Mouse (Mus musculus) cerebellum, adult 2 months (tissue): ENCODE results near the gene Cidec. TPM values are rescaled to one million over a fixed set of nuclear protein-coding genes. Genes with fewer than 3 reads are reported as not detected.

Source experiments
- DNase-seq, 2 experiments: peaks; one replicate each; pipeline ENCODE4 v3.0.0; 2021
- H3K27ac ChIP-seq: fragments of 200-500 bp; 2 replicates; pipeline ENCODE4 v1.5.1; 2012; ENCODE audit warnings: low read length, control low read depth, inconsistent platforms; ENCODE audit not compliant: insufficient read depth
- H3K27me3 ChIP-seq: fragments of 200-500 bp; 2 replicates; pipeline ENCODE4 v1.6.1; 2012; ENCODE audit warnings: inconsistent platforms, mild to moderate bottlenecking, low read length, moderate library complexity; ENCODE audit not compliant: control insufficient read depth, insufficient read depth
- H3K4me1 ChIP-seq: fragments of 200-500 bp; 2 replicates; pipeline ENCODE4 v1.6.1; 2011; ENCODE audit warnings: low read length; ENCODE audit not compliant: control insufficient read depth, insufficient read depth
- H3K4me3 ChIP-seq: fragments of 200-500 bp; replicated peaks from 2 replicates; pipeline ENCODE3; 2011; ENCODE audit warnings: mild to moderate bottlenecking, low read depth, low read length, control low read depth; ENCODE audit not compliant: insufficient read depth
- CTCF ChIP-seq: fragments of 200-500 bp; IDR thresholded peaks from 2 replicates; pipeline ENCODE4 v1.5.1; 2011; ENCODE audit warnings: low read depth, mild to moderate bottlenecking, control low read depth, low read length, moderate library complexity, borderline replicate concordance; ENCODE audit not compliant: insufficient read depth
- POLR2A ChIP-seq: fragments of 200-500 bp; IDR thresholded peaks from 2 replicates; pipeline ENCODE4 v1.6.1; 2011; ENCODE audit warnings: low read length, control low read depth, borderline replicate concordance; ENCODE audit not compliant: insufficient read depth
- WGBS: fragments of 180-500 bp; shearing (Covaris S2); methylation state at CpG from one replicate; pipeline ENCODE4 v1.1.7; 2018; 5-methylcytosine and 5-hydroxymethylcytosine counted together
- polyA plus RNA-seq: library from polyadenylated mRNA; depleted of rRNA; stranded (reverse); fragments of >200 nt; gene quantifications from 2 replicates; pipeline ENCODE4 v1.2.3, GENCODE M21; 2012

Cidec gene
- polyA plus RNA-seq, 1 experiment, result 0.10 TPM

- Histone ChIP-seq H3K27me3 (no peaks in the 10 kb centered on the region), H3K4me1 (peaks cover 12% of the 10 kb centered on the region; the same call in 1 of the 2 replicates), H3K27ac (no peak overlapping the region), H3K4me3 (no peak overlapping the region)
- DNase-seq, result no peak
- TF ChIP-seq CTCF, result no peak
- no peak for TF ChIP-seq POLR2A
- WGBS, result 86% methylated on average over 6 of the region's 6 CpGs
These were observed 38.2 kb upstream of the Cidec start for GRCm38 (mm10) chr6:113473715-113474114.

- no peak for TF ChIP-seq CTCF
- no peak for TF ChIP-seq POLR2A
- DNase-seq, result no peak
- Histone ChIP-seq H3K4me3 (no peak overlapping the region), H3K27me3 (no peaks in the 10 kb centered on the region), H3K4me1 (peaks cover 12% of the 10 kb centered on the region; the same call in 1 of the 2 replicates), H3K27ac (no peak overlapping the region)
- 93% methylated on average over 2 of the region's 2 CpGs for WGBS
These were observed 37.7 kb upstream of the Cidec start for GRCm38 (mm10) chr6:113473246-113473645.

- H3K27ac ChIP-seq, result no peak overlapping the region
- 86% methylated on average over 10 of the region's 10 CpGs for WGBS
These were observed 36.5 kb upstream of the Cidec start for GRCm38 (mm10) chr6:113472061-113472460.

GRCm38 (mm10) chr6:113471297-113471936, 35.9 kb upstream of the Cidec start, which contains the start of gene Il17rc:
Gene Il17rc, plus strand, starts transcription at chr6:113471427.
- TF ChIP-seq CTCF, result no peak
- no peak for TF ChIP-seq POLR2A
- H3K27ac ChIP-seq, result no peak within 1 kb of the TSS
- 18% methylated on average over 11 of the region's 12 CpGs for WGBS
- H3K4me1 ChIP-seq, result peaks cover 12% of the 10 kb centered on the region; the same call in 1 of the 2 replicates
- H3K4me3 ChIP-seq, result no peak within 1 kb of the TSS
- no peaks in the 10 kb centered on the region for H3K27me3 ChIP-seq
- peak in 1 of 2 experiments; percentile 30 for DNase-seq

More at GRCm38 (mm10) chr6:113472061-113472460, 36.5 kb upstream of the Cidec start:
- Histone ChIP-seq H3K4me1 (peaks cover 12% of the 10 kb centered on the region; the same call in 1 of the 2 replicates), H3K27me3 (no peaks in the 10 kb centered on the region), H3K4me3 (no peak overlapping the region)
- DNase-seq, result no peak
- TF ChIP-seq POLR2A (no peak), CTCF (no peak)

GRCm38 (mm10) chr6:113469432-113469831, 33.9 kb upstream of the Cidec start:
- TF ChIP-seq POLR2A, result peak; percentile 45; the same call in 1 of the 2 replicates
- TF ChIP-seq CTCF, result peak; percentile 81
- Histone ChIP-seq H3K27me3 (no peaks in the 10 kb centered on the region), H3K27ac (no peak overlapping the region), H3K4me1 (peaks cover 12% of the 10 kb centered on the region; the same call in 1 of the 2 replicates), H3K4me3 (peak overlapping the region; percentile 47)
- DNase-seq, result peak; percentile 77 to 84
- WGBS, result 2% methylated on average over 31 of the region's 31 CpGs

- TF ChIP-seq POLR2A, result no peak
- TF ChIP-seq CTCF, result peak; percentile 80
- Histone ChIP-seq H3K4me3 (peak overlapping the region; percentile 47), H3K27me3 (no peaks in the 10 kb centered on the region), H3K4me1 (peaks cover 12% of the 10 kb centered on the region; the same call in 1 of the 2 replicates), H3K27ac (no peak overlapping the region)
- 13% methylated on average over 9 of the region's 9 CpGs for WGBS
- DNase-seq, result peak; percentile 75 to 80
These were observed 33.5 kb upstream of the Cidec start for GRCm38 (mm10) chr6:113469021-113469420.

GRCm38 (mm10) chr6:113468512-113468911, 33.0 kb upstream of the Cidec start:
- TF ChIP-seq POLR2A, result no peak
- TF ChIP-seq CTCF, result no peak
- H3K4me1 ChIP-seq, result peaks cover 12% of the 10 kb centered on the region; the same call in 1 of the 2 replicates
- DNase-seq, result no peak
- no peak overlapping the region for H3K4me3 ChIP-seq
- H3K27me3 ChIP-seq, result no peaks in the 10 kb centered on the region
- WGBS, result 84% methylated on average over 3 of the region's 3 CpGs
- no peak overlapping the region for H3K27ac ChIP-seq

- 0 out of 2 replicates have a peak, but pooled peaks cover under 1% of the 10 kb centered on the region for H3K4me1 ChIP-seq
- H3K27ac ChIP-seq, result no peak overlapping the region
- DNase-seq, result peak in 1 of 2 experiments; percentile 24
- WGBS, result 20% methylated on average over 5 of the region's 5 CpGs
- H3K4me3 ChIP-seq, result no peak overlapping the region
- no peak for TF ChIP-seq CTCF
- no peak for TF ChIP-seq POLR2A
- no peaks in the 10 kb centered on the region for H3K27me3 ChIP-seq
These were observed 30.0 kb upstream of the Cidec start for GRCm38 (mm10) chr6:113465602-113466001.
